Mouse (Mus musculus): ENCODE measurements around the gene Elf1.
"Not testable (repeated sequence)": the region's sequence is repeated elsewhere in the genome, so short reads cannot be mapped to it uniquely, and the experiment has no call there.

Gene Elf1

DNA sequence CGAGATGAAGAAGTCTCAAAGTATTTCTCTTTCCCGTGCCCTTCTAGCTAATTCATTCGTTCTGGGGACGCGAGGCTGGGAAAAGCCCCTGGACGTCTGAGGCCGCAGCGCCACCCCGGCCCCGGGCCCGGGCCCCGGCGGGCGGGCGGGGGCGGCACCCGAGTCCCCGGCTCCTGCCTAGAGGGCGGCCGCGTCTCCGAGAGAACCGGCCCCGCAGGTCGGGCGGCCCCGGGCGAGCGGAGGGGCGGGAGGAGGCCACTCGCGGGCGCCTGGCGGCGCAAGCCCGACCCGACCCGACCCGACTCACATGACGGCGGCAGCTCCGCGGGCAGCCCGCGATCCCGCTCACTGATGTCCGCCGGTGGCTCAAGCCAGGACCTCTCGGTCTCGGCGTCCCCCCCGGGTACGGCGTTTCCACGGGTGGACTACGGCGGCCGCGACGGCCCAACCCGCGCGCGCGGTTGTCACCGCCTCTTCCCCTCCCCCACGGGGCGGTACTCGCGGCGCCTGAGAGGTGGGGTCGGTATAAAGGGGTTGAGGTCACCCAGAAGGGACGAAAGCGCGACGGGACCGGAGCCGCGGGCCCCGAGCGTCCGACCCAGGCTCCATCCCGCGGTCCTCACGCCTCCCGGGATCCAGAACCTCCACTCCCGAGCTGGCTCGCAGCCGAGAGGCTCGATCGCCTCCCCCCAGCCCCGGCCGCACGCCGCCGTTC, at the start of gene Elf1:
TSS of gene Elf1 (plus strand) at position 571 of the 715 bp plus-strand sequence.
- DNase-seq (ENCODE audit: low spot score in 2 of 2) = peak; percentile 91 to 95

DNA sequence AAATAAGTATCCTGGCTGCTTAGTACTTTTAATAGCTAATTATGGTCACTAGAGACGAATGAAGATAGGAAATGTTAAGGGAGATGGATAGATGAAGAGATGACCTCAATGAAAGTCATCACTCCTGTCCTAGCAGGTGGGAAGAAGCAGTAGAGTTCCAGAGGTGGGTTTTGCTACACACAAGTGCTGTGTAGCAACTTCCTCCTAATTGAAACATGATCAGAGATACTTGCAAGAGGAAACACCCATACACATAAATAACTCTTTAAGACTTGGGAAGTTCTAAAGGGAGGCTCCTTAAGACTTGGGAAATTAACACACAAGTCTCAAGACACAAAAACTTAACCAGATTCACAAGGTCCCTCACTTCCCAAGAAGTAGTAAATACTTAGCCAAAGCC, 46.9 kb upstream of the Elf1 start:
- no peak for DNase-seq (ENCODE audit: low spot score in 2 of 2)

DNA sequence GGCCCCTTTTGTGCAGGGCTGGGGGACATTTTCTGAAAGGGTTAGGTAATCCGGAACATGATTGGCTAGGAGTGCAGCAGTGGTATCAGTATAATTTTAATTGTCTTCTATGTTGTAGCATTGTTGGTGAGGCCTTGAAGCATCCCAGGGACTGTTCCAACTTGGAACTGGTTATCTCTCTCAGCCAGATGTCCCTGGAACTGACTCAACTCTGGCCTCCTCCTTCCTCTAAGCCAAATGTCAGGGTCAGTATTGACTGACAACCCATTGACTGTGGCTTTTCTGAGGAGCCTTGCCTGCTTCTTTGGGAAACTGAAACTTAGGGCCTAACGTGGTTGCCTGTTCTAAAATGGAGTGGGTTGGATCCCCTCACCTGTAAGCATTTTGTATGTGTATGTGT, 40.3 kb upstream of the Elf1 start:
- DNase-seq (ENCODE audit: low spot score in 2 of 2) = no peak

DNA sequence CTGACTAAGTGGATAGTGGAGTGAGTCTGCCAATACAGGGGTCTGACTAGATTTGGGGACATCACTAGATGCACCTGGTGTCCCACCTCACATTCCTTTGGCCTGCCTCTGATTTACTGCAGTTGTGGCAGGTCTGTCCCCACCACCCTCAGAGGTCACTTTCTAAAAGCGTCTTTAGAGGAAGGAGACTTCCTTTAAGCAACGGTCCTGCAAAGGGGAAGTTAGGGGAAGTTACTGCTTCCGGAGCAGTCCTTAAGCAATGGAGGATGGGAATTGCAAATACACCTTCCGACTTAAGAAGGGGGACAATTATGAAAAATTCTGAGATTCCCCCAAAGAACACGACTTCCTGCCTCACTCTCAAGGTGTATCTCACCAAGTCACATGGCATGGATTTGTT, 39.6 kb upstream of the Elf1 start:
- DNase-seq (ENCODE audit: low spot score in 2 of 2) = no peak

DNA sequence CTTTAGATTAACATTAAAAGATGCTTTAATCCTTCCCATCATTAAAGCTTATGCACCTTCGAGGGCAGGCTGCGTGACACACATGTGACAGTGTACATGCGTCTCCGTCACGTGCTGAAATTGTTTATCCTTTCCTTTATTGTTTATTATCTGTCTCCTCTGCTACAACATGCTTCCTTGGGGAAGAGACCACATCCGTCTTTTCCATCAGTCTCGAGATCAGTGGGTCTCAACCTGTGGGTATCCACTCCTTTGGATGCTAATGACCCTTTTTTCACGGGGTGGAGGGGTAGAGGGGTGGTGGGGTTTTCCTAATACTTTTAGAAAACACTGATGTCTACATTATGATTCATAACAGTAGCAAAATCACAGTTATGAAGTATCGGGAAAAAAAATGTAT, 36.4 kb upstream of the Elf1 start:
- DNase-seq (ENCODE audit: low spot score in 2 of 2) = no peak

DNA sequence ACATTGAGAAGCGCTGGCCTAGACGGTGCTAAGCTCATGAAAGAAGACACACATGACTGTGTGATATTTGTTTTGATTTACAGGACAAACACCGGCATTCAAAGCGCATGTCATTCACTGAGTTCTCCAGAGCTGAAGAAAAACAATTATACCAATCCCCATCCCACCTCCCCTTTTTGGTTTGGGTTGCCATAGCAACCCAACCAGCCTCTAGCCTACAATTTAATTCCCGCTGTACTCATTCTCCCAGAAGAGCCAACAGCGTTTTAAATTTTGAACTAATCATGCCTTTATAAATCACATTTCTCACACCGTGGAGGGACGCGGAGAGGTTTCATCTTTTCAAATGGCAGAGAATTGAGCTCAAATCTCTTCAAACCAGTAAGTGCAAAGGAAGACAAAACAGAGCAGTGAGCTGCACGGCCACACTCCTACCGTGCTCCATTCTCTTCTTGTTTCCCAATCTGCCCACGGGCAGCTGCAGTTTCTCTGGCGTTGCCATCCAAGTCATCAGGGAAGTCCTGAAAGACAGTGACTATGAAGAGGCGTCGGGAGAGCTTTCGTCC, 35.9 kb upstream of the Elf1 start:
- peak in 1 of 2 experiments; percentile 24 for DNase-seq (ENCODE audit: low spot score in 2 of 2)

DNA sequence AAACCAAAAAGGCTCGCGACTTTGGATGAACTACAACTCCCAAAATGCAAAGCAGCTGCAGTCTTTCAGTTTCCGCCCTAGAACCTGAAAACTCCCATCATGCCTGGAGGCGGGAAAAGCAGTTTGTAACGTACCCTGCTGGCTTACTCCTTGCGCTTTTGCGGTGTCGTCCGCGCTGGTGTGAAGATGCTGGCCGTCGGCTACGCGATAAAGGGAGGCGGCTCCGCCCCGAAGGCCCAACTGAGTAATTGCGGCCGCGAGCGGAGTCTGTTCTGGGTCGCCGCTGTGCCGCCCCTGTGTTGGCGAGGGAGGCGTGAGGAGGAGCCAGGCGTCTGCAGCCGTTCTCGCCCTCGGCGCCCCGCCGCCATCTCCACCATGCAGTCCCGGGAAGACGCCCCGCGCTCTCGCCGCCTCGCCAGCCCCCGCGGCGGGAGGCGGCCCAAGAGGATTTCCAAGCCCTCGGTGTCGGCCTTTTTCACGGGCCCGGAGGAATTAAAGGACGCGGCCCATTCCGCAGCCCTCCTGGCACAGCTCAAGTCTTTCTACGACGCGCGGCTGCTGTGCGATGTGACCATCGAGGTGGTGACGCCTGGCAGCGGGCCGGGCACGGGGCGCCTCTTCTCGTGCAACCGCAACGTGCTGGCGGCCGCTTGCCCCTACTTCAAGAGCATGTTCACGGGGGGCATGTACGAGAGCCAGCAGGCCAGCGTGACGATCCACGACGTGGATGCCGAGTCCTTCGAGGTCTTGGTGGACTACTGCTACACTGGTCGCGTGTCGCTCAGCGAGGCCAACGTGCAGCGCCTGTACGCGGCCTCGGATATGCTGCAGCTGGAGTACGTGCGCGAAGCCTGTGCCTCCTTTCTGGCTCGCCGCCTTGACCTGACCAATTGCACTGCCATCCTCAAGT, 29.1 kb upstream of the Elf1 start, which contains the start of gene Kbtbd6:
TSS of gene Kbtbd6 (plus strand) at position 155 of the 910 bp plus-strand sequence.
- peak; percentile 57 to 60 for DNase-seq (ENCODE audit: low spot score in 2 of 2)

DNA sequence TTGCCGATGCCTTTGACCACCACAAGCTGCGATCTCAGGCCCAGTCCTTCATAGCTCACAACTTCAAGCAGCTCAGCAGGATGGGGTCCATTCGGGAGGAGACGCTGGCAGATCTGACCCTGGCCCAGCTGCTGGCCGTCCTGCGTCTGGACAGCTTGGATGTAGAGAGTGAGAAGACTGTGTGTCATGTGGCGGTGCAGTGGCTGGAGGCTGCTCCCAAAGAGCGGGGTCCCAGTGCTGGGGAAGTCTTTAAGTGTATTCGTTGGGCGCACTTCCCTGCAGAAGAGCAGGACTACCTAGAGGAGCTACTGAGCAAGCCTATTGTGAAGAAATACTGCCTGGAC, 28.4 kb upstream of the Elf1 start:
- DNase-seq (ENCODE audit: low spot score in 2 of 2) = not testable (repeated sequence)

DNA sequence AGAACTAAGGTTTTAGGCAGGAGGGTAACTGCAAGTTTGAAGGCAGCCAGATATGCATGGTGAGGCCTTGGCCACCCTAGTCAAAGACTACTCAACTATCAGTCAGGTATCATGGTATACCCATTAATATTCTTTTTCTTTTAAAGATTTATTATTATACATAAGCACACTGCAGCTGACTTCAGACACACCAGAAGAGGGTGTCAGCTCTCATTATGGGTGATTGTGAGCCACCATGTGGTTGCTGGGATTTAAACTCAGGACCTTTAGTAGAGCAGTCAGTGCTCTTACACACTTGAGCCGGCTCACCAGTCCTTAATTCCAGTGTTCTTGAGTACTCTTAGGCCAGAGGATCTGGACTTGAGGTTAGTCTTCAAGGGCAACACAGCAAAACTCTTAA, 20.6 kb upstream of the Elf1 start:
- DNase-seq (ENCODE audit: low spot score in 2 of 2) = no peak

DNA sequence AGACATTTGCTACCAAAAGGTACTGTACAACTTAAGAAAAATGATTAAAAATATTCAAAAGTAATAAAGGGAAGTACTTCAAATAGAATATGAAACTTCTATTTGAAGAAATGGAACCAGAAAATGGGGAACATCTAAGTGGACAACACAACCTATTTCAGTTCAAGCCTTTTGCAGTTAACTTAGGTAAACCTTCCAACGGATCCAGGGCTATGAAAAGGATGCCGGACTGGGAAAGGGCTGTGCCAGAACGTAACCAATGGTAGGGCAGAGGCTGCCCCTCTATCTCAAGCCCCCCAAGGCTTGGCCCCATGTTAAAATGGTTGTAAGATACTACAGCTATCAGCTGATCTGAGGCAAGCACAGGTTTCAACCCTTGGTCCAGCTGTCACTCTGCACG, 20.0 kb upstream of the Elf1 start:
- no peak for DNase-seq (ENCODE audit: low spot score in 2 of 2)

DNA sequence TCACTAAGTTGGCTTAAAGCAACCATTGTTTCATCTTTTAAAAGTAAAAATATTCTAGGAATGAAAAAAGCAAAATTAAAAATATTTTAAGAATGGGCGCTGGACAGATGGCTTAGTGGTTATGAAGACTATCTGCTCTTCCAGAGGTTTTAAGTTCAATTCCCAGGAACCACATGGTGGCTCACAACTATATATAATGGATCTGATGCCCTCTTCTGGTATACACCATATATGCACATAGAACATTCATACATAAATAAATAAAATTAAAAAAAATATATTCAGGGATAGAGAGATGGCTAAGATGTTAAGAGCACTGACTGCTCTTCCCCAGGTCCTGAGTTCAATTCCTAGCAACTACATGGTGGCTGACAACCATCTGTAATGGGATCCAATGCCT, 15.4 kb upstream of the Elf1 start:
- no peak for DNase-seq (ENCODE audit: low spot score in 2 of 2)

DNA sequence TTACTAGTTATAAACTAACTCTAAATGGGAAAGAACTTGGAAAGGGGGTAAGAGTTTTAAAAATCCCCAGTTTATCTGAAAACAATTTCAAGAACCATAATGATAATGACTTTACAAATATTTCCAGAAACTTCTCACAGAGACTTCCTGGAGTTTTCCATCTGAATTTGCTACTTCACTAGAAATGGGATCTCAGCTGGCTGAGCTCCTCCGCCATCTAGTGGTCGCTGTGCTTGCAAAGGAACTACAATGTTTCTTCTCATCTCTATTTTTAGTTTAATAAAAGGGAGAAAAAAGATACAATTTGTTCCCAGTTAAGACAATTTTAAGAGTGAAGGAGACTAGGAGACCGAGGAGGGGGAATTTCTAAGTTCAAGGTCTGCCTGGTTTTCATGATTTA, 13.4 kb upstream of the Elf1 start:
- DNase-seq (ENCODE audit: low spot score in 2 of 2) = peak in 1 of 2 experiments; percentile 59

DNA sequence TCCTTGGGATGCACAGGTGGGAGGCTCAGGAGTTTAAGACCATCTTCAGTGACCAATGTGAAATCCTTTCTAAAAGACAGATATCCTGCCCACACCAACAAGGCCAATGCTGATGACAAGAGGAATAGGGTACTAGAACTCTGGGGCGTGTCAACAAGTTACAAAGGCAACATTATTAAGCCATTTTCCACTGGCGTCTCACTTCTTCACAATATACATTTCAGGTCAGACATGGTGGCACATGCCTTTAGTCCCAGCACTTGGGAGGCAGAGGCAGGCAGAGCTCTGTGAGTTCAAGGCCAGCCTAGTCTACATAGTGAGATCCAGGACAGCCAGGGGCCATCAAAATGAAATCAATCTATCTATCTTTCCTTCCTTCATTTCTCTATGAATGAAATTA, 7.6 kb upstream of the Elf1 start:
- DNase-seq (ENCODE audit: low spot score in 2 of 2) = no peak

DNA sequence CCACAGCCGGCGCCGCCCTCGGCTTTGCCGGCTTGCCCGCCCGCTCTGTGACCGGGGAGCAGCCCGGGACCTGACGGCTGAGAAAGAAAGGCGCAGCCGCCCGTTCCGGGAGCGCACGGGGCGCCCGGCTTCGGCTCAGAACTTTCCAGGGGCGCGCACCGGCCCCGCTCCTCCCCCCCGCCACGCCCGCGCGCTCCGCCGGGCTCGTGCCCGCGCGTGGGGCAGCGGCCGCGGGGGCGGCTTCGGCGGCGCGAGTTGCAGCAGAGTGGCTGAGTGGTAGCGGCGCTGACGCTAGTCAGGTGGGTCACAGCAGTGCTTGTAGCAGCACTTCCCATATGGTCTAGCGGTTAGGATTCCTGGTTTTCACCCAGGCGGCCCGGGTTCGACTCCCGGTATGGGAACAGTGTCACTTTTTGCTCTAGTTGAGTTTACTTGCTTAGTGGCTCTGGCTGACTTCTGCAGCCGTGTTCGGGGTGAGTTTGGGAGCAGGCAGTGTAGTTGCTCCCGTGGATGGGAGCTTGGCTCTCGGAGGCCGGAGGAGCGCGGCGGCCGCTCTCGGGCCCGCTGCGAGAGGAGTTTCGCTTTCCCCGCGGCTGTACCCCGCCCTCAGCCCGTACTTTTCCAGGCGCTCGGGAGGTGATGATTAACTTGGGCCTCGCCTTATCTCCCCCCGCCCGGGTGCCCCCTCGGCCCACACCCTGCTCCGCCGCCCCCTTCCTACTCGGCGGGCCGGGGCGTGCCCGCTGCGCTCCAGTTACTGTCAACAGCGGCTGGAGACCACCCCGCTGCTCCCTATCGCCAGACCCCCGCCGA, 551 bp downstream of the Elf1 start, which contains the start of gene Wbp4:
TSS of gene Wbp4 (minus strand) at position 182 of the 813 bp plus-strand sequence.
- DNase-seq (ENCODE audit: low spot score in 2 of 2) = peak; percentile 92 to 97

DNA sequence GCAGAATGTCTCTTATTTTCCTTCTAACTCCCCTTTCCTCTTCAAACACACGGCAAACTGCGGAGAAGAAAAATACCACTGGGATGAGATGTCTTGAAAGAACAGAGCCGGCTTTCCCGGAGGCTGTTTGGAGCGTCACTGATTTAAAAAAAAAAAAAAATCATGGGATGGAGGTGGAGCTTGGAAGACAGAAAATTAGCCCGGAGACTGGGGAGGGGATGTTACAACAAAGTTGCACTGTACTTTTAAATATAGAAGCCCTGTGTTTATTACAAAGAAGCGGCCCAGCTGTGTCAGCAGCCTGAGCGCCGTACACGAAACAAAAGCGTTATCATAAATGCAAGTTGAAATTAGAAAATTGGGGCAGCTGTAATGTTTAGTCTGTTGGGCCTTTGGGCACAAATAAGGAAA, 1.3 kb downstream of the Elf1 start:
- DNase-seq (ENCODE audit: low spot score in 2 of 2) = no peak

DNA sequence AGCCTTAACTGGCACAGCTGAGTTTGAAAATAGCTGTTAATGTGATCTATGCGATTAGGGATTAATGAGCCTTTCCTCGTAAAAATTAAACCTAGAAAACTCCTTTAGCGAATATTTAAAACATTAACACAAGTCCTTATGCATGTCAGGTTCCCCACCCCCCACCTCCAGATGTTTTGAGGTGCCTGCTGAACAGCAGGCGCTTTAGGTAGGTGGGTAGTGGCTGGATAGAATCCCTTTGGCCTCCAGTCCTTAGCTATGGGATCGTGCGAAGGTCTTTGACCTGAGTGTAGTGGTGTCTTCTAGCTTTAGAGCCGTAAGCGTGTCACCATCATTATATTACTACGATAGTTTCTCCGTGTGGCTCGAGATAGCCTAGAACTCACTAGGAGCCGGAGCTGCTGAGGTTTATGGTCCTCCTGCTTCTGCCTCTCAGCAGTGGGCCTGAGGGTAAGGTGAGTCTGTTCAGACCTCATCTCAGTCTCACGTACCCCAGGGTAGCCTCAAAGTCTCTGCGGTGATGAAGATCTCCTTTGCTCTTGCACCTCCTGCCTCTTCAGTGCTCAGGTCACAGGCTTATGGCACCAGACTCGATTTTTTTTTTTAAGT, 1.9 kb downstream of the Elf1 start:
- DNase-seq (ENCODE audit: low spot score in 2 of 2) = no peak

DNA sequence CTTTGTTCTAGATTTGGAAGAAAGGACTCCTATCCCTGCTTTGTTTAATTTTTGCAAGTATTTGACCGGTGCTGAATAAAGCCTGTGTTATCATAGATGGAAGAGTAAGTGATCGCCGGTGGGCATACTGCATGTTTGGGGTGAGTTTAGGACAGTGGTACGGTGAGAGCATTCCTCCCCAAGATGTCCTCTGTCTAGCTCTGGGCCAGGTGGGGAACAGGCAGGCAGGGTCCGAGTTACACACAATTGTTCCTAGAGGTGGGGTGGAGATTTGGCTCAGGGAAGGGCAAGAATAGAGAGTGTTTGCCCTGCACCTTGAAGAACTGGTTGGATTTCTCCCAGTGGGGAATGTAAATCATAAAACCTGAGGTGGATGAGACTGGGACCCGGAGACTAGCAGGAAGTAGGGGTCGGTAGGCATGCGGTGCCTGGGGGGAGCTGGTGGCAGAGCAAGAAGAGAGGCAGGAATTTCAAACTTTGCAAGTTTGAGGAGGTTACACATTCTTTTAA, 2.7 kb downstream of the Elf1 start:
- no peak for DNase-seq (ENCODE audit: low spot score in 2 of 2)

DNA sequence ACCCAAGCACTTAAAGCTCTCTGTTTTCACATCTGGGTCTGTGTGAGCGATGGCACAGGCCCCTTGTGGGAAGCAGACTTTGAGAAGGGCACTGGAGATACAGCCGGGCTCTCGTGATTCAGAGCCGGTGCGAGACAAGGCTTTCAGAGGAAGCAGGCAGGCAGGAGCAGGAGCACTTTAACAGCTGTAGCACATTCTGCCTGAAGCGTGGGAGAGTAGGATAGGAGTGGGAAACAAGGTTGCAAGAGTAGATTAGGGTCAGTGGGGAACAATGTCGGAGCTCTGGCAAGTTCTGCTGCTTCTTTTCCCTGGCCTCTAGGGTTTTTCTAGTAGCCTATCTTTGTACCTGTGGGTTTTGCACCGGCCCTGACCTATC, 5.6 kb downstream of the Elf1 start:
- no peak for DNase-seq (ENCODE audit: low spot score in 2 of 2)

DNA sequence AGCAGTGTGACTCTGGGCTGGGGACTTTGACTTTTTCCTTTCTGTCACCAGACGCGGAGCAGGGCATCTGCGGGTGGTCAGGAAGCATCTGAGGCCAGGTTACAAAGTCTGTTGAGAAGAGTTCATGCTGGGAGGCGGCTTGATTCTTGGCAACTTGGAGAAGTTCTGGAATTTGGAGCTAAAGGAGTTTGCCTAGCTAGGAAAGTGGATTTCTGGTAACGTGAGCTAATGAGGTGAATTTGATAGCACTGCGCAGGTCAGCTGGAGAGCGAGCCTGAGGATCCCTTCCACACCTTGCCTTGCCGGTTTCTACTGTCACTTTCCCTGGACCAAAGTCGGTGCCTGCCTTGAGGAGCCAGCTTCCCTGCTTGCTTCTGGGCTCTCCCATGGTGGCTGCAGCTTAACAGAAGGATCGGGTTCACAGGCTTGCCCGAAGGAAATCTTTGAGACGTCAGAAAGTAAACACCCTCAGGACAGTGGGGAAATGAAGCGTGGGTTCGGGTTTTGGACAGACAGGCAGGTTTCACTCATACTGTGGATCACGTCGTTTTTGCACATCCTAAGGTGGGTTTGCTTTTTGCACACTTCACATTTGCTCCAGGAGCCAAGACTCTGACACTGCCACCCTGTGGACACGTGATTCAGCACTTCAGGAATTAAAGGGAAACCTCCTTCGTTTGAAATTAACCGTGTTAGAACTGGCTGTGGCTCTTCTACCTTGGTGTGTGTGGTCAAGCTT, 6.2 kb downstream of the Elf1 start:
- DNase-seq (ENCODE audit: low spot score in 2 of 2) = no peak

DNA sequence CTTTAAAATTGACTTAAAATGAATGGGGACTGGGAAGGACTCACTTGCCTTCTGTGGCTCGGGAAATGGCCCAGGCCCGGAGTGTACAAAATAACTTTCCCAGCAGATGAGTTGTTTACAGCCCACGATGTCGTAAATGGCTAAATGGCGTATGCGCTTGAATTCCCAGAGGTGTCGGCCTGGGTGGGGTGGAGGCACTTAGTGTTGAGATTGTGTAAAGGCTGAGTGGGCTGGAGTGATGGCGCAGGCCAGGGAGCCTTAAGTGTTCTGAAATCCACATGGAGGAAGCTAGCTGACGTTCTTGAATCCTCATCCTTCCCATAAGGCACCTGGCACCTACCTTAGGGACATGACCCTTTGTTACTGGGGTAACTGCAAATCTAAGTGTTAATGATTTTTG, 7.5 kb downstream of the Elf1 start:
- DNase-seq (ENCODE audit: low spot score in 2 of 2) = no peak

DNA sequence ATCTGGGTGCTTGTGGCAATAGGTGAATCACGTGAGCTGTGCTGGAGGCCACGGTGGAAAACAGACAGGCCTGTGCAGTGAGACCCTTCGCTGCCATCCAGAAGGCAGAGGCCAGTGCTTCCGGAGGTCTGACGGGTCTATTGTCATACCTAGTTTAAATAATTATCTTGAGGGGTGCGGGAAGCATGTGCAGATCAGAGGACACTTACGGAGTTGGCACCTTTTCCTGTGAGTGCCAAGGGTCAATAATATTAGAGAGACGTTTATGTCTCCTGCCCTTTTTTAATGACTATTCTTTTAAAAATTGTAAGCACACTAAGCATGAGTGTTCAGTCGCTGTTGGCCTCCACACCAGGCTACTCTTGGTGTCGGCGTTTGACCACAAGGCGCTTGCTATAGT, 8.2 kb downstream of the Elf1 start:
- DNase-seq (ENCODE audit: low spot score in 2 of 2) = no peak
